8 mouse cellular contexts compared by ENCODE assay signal in genomic region chr8:95434686-95435439, GRCm38 (mm10). TPM values are rescaled to one million over a fixed set of nuclear protein-coding genes. Genes with fewer than 3 reads are reported as not detected.
DNase-seq lines count a peak whose midpoint lies in the region; ATAC-seq and TF ChIP-seq lines count a peak whose summit lies in the region.

Cfap20 (minus strand) TSS chr8:95434869.

- intact Hi-C loops in heart, postnatal 36 days (cut with DNase I): loop anchor here (1.0 to 5.0 kb wide), 2 partner anchors 83 to 183 kb away; partner anchors contain the start of gene Mmp15

- TF ChIP-seq CTCF in G1E (IDR thresholded peaks at IDR 0.05; ENCODE audit: low read depth, low read length): no peak
- no peak for TF ChIP-seq CTCF in layer of hippocampus, adult 2 months (conservative IDR thresholded peaks at IDR 0.05)
- TF ChIP-seq CTCF in lung, embryonic 14.5 days (IDR thresholded peaks at IDR 0.05; ENCODE audit: low read depth): no peak
- TF ChIP-seq CTCF in olfactory bulb, adult 2 months (IDR thresholded peaks at IDR 0.05; ENCODE audit: insufficient read depth, low read depth, low read length): no peak
- TF ChIP-seq CTCF in thymus, adult 2 months (IDR thresholded peaks at IDR 0.05; ENCODE audit: borderline replicate concordance, control insufficient read depth, extremely low read depth, insufficient read depth, low read length, poor library complexity): 0 out of 2 replicates have a peak, but pooled peaks have one; percentile 45

- WGBS in forebrain, embryonic 16.5 days: under 1% methylated on average over 50 of the region's 51 CpGs
- 1% methylated on average over 51 of the region's 51 CpGs for WGBS in lung, embryonic 14.5 days
- WGBS in olfactory bulb, adult 2 months: under 1% methylated on average over 42 of the region's 51 CpGs
- WGBS in thymus, adult 2 months: under 1% methylated on average over 50 of the region's 51 CpGs

- no peaks in the 10 kb centered on the region for H3K9me3 ChIP-seq in G1E (replicated peaks)
- H3K9me3 ChIP-seq in forebrain, embryonic 16.5 days (ENCODE audit: control insufficient read depth, low read length): no peaks in the 10 kb centered on the region
- no peaks in the 10 kb centered on the region for H3K9me3 ChIP-seq in lung, embryonic 14.5 days (ENCODE audit: low read depth, low read length)

- peak; percentile 94 for ATAC-seq in G1E (ENCODE audit: extremely low read depth, insufficient number of reproducible peaks, low FRiP score, poor library complexity, severe bottlenecking)
- peak; percentile 96 for ATAC-seq in forebrain, embryonic 16.5 days
- ATAC-seq in lung, embryonic 14.5 days (ENCODE audit: insufficient read depth): peak; percentile 94

- peak within 1 kb of the TSS; percentile 80 for H3K4me2 ChIP-seq in forebrain, embryonic 16.5 days (ENCODE audit: low read length)
- peak within 1 kb of the TSS; percentile 89 for H3K4me2 ChIP-seq in lung, embryonic 14.5 days

- no peaks in the 10 kb centered on the region for H3K27me3 ChIP-seq in G1E (ENCODE audit: insufficient read depth, low read length)
- no peaks in the 10 kb centered on the region for H3K27me3 ChIP-seq in forebrain, embryonic 16.5 days (replicated peaks; ENCODE audit: control insufficient read depth, insufficient read depth, low read length)
- H3K27me3 ChIP-seq in lung, embryonic 14.5 days (ENCODE audit: insufficient read depth, low read length): no peaks in the 10 kb centered on the region
- H3K27me3 ChIP-seq in thymus, adult 2 months (ENCODE audit: control insufficient read depth, insufficient read depth, low read length): no peaks in the 10 kb centered on the region

- DNase-seq in G1E (ENCODE audit: low spot score): peak; percentile 87
- peak; percentile 99 for DNase-seq in cerebellum, adult 18-20 months
- DNase-seq in heart, postnatal 36 days: peak; percentile 99 to 100
- peak; percentile 99 to 100 for DNase-seq in layer of hippocampus, adult 2 months (ENCODE audit: low spot score in 2 of 2)
- DNase-seq in lung, embryonic 14.5 days: peak; percentile 100
- DNase-seq in thymus, adult 2 months: peak; percentile 100

- peak; percentile 83 for TF ChIP-seq POLR2A in olfactory bulb, adult 2 months (IDR thresholded peaks at IDR 0.05; ENCODE audit: insufficient read depth, low read depth, low read length)
- peak; percentile 66; the same call in 1 of the 2 replicates for TF ChIP-seq POLR2A in thymus, adult 2 months (IDR thresholded peaks at IDR 0.05; ENCODE audit: control insufficient read depth, extremely low read depth, insufficient read depth, low read length, poor library complexity)

- H3K36me3 ChIP-seq in G1E (replicated peaks): peaks cover 25% of the 10 kb centered on the region
- no peaks in the 10 kb centered on the region for H3K36me3 ChIP-seq in forebrain, embryonic 16.5 days (ENCODE audit: control insufficient read depth, insufficient read depth)
- H3K36me3 ChIP-seq in lung, embryonic 14.5 days (ENCODE audit: insufficient read depth): no peaks in the 10 kb centered on the region
- H3K36me3 ChIP-seq in thymus, adult 2 months (ENCODE audit: control insufficient read depth, insufficient read depth, low read length): no peaks in the 10 kb centered on the region

- H3K27ac ChIP-seq in forebrain, embryonic 16.5 days (ENCODE audit: low read length): peak within 1 kb of the TSS; percentile 83
- peak within 1 kb of the TSS; percentile 96 for H3K27ac ChIP-seq in layer of hippocampus, adult 2 months
- peak within 1 kb of the TSS; percentile 88 for H3K27ac ChIP-seq in lung, embryonic 14.5 days (ENCODE audit: low read depth)
- peak within 1 kb of the TSS; percentile 74; the same call in 1 of the 2 replicates for H3K27ac ChIP-seq in olfactory bulb, adult 2 months (ENCODE audit: insufficient read depth, low read depth, low read length)
- no peak within 1 kb of the TSS for H3K27ac ChIP-seq in thymus, adult 2 months (ENCODE audit: control insufficient read depth, insufficient read depth, low read length)

- H3K9ac ChIP-seq in forebrain, embryonic 16.5 days (replicated peaks; ENCODE audit: low read depth, low read length): peak within 1 kb of the TSS; percentile 69
- H3K9ac ChIP-seq in lung, embryonic 14.5 days: peak within 1 kb of the TSS; percentile 91

- H3K4me1 ChIP-seq in G1E (ENCODE audit: insufficient read depth, low read depth, low read length): peaks cover 70% of the 10 kb centered on the region
- peaks cover 33% of the 10 kb centered on the region for H3K4me1 ChIP-seq in forebrain, embryonic 16.5 days (replicated peaks; ENCODE audit: control insufficient read depth, insufficient read depth, low read length)
- H3K4me1 ChIP-seq in lung, embryonic 14.5 days (ENCODE audit: insufficient read depth): peaks cover 7% of the 10 kb centered on the region; the same call in 1 of the 2 replicates
- peaks cover 15% of the 10 kb centered on the region for H3K4me1 ChIP-seq in olfactory bulb, adult 2 months (ENCODE audit: control insufficient read depth, insufficient read depth, low read length)
- H3K4me1 ChIP-seq in thymus, adult 2 months (replicated peaks; ENCODE audit: control insufficient read depth, insufficient read depth, low read length): peaks cover 9% of the 10 kb centered on the region

- peak within 1 kb of the TSS; percentile 97 for H3K4me3 ChIP-seq in G1E (ENCODE audit: low read depth, low read length)
- H3K4me3 ChIP-seq in forebrain, embryonic 16.5 days (replicated peaks; ENCODE audit: low read length): peak within 1 kb of the TSS; percentile 63
- H3K4me3 ChIP-seq in layer of hippocampus, adult 2 months: peak within 1 kb of the TSS; percentile 93
- peak within 1 kb of the TSS; percentile 95 for H3K4me3 ChIP-seq in lung, embryonic 14.5 days (ENCODE audit: low read depth, low read length)
- H3K4me3 ChIP-seq in olfactory bulb, adult 2 months (ENCODE audit: insufficient read depth, low read depth, low read length): peak within 1 kb of the TSS; percentile 80
- peak within 1 kb of the TSS; percentile 76 for H3K4me3 ChIP-seq in thymus, adult 2 months (ENCODE audit: control insufficient read depth, insufficient read depth, low read length)

RNA-seq across cellular contexts. Expression of gene Cfap20, which starts in this region (rescaled TPM):
- total RNA-seq in G1E (2014; fragmentation: Nextera tagmentation): 52.3 and 81.0 TPM in 2 replicates
- 62.4 and 63.0 TPM in 2 replicates for total RNA-seq in G1E (2017)
- polyA plus RNA-seq in G1E (2012): 29.3 and 38.5 TPM in 2 replicates
- polyA plus RNA-seq in forebrain, embryonic 16.5 days (2015; fragmentation: Nextera tagmentation; extraction: Ambion mirVana): 139 and 141 TPM in 2 replicates
- total RNA-seq in heart, postnatal 36 days (2021): 10 to 100 TPM; 24.2 to 25.9 TPM
- total RNA-seq in layer of hippocampus, adult 2 months (2021): 10 to 100 TPM; 53.8 to 59.9 TPM
- polyA plus RNA-seq in lung, embryonic 14.5 days (2014; fragmentation: Nextera tagmentation; extraction: Ambion mirVana): 162 and 169 TPM in 2 replicates
- polyA plus RNA-seq in olfactory bulb, adult 2 months (2012; ENCODE audit: insufficient read depth, insufficient read length, low replicate concordance, missing spikeins): not detected in 2 replicates
- 65.9 and 67.2 TPM in 2 replicates for polyA plus RNA-seq in thymus, adult 2 months (2012; rRNA removed)
